Mouse (Mus musculus) naive thymus-derived CD4-positive, alpha-beta T cell, adult 2 months (primary cell): Measurements from ENCODE around the gene Gm49321.
A peak's percentile ranks its signal among the peaks of the same experiment; 100 is the strongest.

ENCODE experiments used
- DNase-seq: peaks from one replicate; pipeline ENCODE4 v3.0.0-alpha.2; 2011; ENCODE audit warnings: low read depth

Gene Gm49321

GRCm38 (mm10) chr12:73937353-73937752, at the start of gene Gm49321:
Gene Gm49321, plus strand, starts transcription at chr12:73937653.
- DNase-seq, result no peak

GRCm38 (mm10) chr12:73888003-73888783, 49.3 kb upstream of the Gm49321 start:
- DNase-seq, result peak; percentile 62

GRCm38 (mm10) chr12:73889571-73889970, 47.9 kb upstream of the Gm49321 start:
- no peak for DNase-seq

- no peak for DNase-seq
These were observed 47.4 kb upstream of the Gm49321 start for GRCm38 (mm10) chr12:73890086-73890485.

GRCm38 (mm10) chr12:73892616-73893015, 44.8 kb upstream of the Gm49321 start:
- DNase-seq, result no peak

- no peak for DNase-seq
These were observed 42.6 kb upstream of the Gm49321 start for GRCm38 (mm10) chr12:73894838-73895237.

GRCm38 (mm10) chr12:73895674-73896073, 41.8 kb upstream of the Gm49321 start:
- DNase-seq, result no peak

- DNase-seq, result no peak
These were observed 41.0 kb upstream of the Gm49321 start for GRCm38 (mm10) chr12:73896471-73896870.

GRCm38 (mm10) chr12:73898281-73898680, 39.2 kb upstream of the Gm49321 start:
- DNase-seq, result no peak

GRCm38 (mm10) chr12:73904133-73904934, 33.1 kb upstream of the Gm49321 start:
- no peak for DNase-seq

- no peak for DNase-seq
These were observed 32.4 kb upstream of the Gm49321 start for GRCm38 (mm10) chr12:73905041-73905440.

GRCm38 (mm10) chr12:73905555-73905954, 31.9 kb upstream of the Gm49321 start:
- no peak for DNase-seq

- DNase-seq, result no peak
These were observed 30.3 kb upstream of the Gm49321 start for GRCm38 (mm10) chr12:73907079-73907672.

- DNase-seq, result peak; percentile 97
These were observed 29.7 kb upstream of the Gm49321 start for GRCm38 (mm10) chr12:73907673-73908150.

- DNase-seq, result peak; percentile 72
These were observed 29.0 kb upstream of the Gm49321 start for GRCm38 (mm10) chr12:73908274-73909012.

- DNase-seq, result peak; percentile 43
These were observed 28.4 kb upstream of the Gm49321 start for GRCm38 (mm10) chr12:73909013-73909575.

GRCm38 (mm10) chr12:73918479-73918878, 19.0 kb upstream of the Gm49321 start:
- no peak for DNase-seq

- DNase-seq, result no peak
These were observed 7.2 kb upstream of the Gm49321 start for GRCm38 (mm10) chr12:73930266-73930665.

- DNase-seq, result peak; percentile 72
These were observed 6.2 kb upstream of the Gm49321 start for GRCm38 (mm10) chr12:73931274-73931673.

GRCm38 (mm10) chr12:73934528-73934927, 2.9 kb upstream of the Gm49321 start:
- DNase-seq, result no peak

GRCm38 (mm10) chr12:73939542-73939941, 2.1 kb downstream of the Gm49321 start:
- no peak for DNase-seq

GRCm38 (mm10) chr12:73948415-73948814, 11.0 kb downstream of the Gm49321 start:
- no peak for DNase-seq
